Mouse (Mus musculus) bone marrow, adult 2 months (tissue): ENCODE measurements around the gene Fgfr2.

Experiments
- CTCF ChIP-seq: fragments of 200-500 bp; IDR thresholded peaks from 2 replicates; pipeline ENCODE4 v1.5.1; 2011; ENCODE audit warnings: low read length, control low read depth; ENCODE audit not compliant: control insufficient read depth, insufficient read depth
- POLR2A ChIP-seq: fragments of 200-500 bp; IDR thresholded peaks from 2 replicates; pipeline ENCODE4 v1.6.1; 2011; ENCODE audit warnings: low read depth, mild to moderate bottlenecking, control low read depth, low read length, borderline replicate concordance; ENCODE audit not compliant: control insufficient read depth

DNA sequence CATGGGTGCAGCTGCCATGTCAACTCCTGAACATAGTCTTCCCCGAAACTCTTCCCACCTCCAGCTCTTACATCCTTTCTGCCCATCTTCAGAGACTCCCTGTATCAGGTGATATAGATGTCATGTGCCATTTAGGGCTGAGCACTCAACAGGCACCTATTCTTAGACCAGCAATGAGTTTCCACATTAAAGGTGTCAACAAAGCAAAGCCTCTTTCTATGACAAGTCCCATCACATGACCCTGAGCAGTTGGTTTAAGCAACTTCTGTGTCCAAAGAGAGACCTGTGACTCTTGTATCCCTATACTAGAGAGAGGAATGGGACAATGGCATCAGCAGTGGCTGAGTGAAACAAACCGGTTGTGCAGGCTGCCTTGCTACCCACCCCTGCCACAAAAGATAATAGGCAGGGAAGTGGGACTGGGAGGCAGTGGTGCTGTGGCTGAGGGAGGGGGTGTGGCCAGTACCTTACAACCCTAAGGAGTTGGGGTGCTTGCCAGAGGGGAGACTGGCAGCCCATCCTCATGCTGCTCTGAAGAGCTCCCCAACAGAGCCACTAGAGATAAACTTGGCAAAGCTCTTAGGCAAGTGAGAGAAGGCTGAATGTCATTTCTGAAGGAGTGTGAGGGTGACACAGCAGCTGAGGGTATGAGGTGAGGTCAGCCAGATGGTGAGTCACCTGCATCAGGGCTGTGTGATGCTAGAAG, 222.2 kb downstream of the Fgfr2 start:
- TF ChIP-seq CTCF (no peak), POLR2A (no peak)
